Mouse (Mus musculus) heart, postnatal 0 days (tissue): ENCODE measurements at regions not wholly inside any gene's neighbourhood (a gene's known extent, or its start where the extent isn't known, plus 50 kb on each side); places are given as distances from the start of the nearest gene placed in this dataset.

Source experiments
- CTCF ChIP-seq: IDR thresholded peaks from 2 replicates; pipeline ENCODE4 v1.5.1; 2016; ENCODE audit warnings: antibody characterized with exemption, control low read depth, low read depth
- EP300 ChIP-seq: IDR thresholded peaks from 2 replicates; pipeline ENCODE4 v1.6.1; 2016; ENCODE audit warnings: antibody characterized with exemption, low read depth

DNA sequence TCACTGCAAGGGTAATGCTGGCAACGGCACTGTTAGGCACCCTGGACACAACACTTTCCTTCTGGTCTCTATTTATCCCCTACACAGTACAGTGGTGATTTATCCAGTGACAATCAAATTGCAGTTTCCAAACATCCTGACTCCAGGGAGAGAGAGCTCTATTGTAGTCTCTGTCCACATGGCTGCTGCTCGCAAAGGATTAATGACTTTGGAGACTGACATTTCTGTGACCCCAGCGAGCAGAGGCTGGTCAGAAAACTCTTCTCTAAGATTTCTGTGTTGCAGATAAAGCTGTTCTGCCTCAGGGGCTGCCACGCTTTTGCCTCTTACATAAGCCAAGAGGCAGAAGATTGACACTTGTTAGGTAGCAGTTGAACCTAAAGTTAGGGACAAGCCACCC lies 83.6 kb upstream of the Nck2 start:
- TF ChIP-seq CTCF = no peak
- no peak for TF ChIP-seq EP300
